Mouse (Mus musculus) urinary bladder, adult 18-20 months (tissue): ENCODE data around the gene Slc12a9.
"Not testable (repeated sequence)": the region's sequence is repeated elsewhere in the genome, so short reads cannot be mapped to it uniquely, and the experiment has no call there.

Experiments
- DNase-seq, 2 experiments: peaks; one replicate each; pipeline ENCODE4 v3.0.0; 2022; ENCODE audit warnings: low spot score in 2 of 2, mixed read lengths in 2 of 2

The Slc12a9 gene

GRCm38 (mm10) chr5:137287953-137288743 lies 45.2 kb downstream of the Slc12a9 start:
- no peak for DNase-seq

GRCm38 (mm10) chr5:137287032-137287952 lies 46.1 kb downstream of the Slc12a9 start, which contains the start of gene Ache:
Ache (plus strand) TSS chr5:137287519.
- no peak for DNase-seq

GRCm38 (mm10) chr5:137286655-137287031 lies 46.8 kb downstream of the Slc12a9 start:
- DNase-seq = peak; percentile 77 to 87

DNA sequence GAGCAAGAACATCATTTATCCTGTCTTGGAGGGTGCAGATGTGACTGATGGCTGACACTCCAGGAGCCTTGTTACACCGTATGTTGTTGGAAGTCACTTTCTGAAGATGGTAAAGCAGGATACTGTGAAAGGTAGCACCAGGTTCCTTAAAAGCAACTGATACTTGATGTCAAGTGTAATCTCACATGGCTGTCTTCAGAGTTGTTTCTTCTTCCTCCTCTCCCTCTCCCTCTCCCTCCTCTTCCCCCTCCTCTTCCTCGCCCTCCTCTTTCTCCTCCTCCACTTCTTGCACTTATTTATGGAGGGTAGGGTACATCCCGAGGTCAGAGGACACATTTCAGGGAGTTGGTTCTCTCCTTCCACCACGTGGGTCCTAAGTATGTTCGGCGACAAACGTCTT lies 47.4 kb downstream of the Slc12a9 start:
- DNase-seq = no peak

- DNase-seq = no peak
Measured at GRCm38 (mm10) chr5:137285045-137285444, 48.4 kb downstream of the Slc12a9 start.

- not testable (repeated sequence) for DNase-seq
Measured at GRCm38 (mm10) chr5:137284411-137284810, 49.0 kb downstream of the Slc12a9 start.

DNA sequence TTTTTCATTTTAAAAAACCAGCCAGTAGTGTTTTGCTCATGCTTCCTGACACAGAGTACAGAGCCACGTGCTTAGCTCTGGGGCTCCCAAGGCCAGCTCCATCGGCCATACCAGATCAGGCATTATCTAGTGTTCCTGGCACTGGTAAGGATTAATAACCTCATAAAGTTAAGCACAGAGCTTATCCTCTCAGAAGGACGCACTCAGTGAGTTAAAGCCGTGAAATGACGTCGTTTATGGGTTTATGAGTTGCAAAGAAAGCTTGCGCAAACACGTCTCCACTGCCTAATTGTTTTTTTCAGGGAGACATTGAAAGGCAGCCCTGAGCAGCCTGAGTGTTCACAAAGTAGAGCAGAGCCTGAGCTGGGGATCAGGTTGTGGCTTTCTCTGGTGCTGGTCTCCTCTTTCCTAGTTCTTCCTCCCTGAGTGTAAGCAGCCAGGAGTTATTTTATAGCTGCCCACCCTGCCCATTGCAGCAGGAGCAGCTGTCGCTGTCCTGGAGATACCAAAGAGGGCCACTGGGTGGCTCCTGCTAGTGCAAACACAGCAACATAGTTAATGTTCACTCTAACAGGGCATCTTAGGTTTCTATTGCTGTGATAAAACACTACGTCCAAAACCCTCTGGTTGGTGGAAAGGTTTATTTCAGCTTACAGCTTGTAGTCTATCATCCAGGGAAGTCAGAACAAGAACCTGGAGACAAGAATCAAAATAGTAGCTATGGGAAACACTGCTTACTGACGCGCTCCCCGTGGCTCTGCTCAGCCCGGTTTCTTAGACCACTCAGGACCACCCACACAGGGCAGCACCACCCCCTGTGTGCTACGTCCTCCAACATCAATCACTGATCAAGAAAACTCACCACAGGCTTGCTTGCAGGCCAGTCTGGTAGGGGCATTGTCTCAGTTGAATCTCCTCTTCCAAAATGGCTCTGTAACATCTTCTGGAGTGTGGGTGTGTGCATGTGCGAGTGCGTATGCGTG lies 55.7 kb downstream of the Slc12a9 start:
- DNase-seq = no peak

- DNase-seq = no peak
Measured at GRCm38 (mm10) chr5:137268131-137268910, 65.1 kb downstream of the Slc12a9 start.

DNA sequence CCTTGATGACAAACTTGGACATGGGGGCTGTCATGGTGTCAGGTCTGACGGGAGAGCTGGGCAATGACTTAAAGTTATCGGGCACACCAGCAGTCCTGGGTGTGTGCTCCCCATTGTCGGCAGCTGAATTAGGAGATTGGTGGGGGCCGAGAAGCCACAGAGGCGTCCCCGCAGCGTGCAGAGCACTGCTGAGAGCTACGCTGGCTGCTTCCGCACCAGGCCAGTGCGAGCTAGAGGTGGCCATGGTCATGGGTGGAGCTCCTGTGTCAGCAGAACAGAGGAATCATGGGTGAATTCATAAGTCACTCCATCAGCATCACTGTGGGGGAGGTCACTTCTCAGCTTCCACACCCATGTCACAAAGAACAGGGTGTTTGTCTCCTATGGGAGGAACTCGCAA lies 68.6 kb downstream of the Slc12a9 start:
- no peak for DNase-seq
